Mouse (Mus musculus): ENCODE measurements at regions not wholly inside any gene's neighbourhood (a gene's known extent, or its start where the extent isn't known, plus 50 kb on each side); places are given as distances from the start of the nearest gene placed in this dataset.

- in situ Hi-C loops (cut with MboI, MseI): loop anchor here (5.0 kb wide), 1 partner anchor 47 kb away; no protein-coding TSS in a partner anchor
These were observed 176.3 kb upstream of the Itga4 start for GRCm38 (mm10) chr2:79078836-79079394.

DNA sequence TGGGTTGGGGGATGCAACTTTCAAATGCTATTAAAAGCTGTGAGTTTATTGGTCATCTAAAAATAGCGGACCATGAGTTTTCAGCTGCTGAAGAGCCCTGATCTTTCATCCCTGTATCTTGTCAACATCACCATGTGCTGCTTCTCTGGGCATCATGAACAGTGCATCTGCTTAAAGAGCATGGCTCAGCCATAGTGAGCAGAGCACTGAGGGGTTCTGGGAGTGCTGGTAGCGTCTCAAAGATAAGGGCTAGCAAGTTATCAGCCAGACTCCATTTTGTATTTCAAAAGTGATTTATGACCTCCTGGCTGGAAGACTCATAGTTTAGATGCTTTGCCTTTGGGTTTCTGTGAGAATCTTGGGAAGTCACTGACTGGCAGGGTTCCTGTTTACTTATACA lies 173.5 kb upstream of the Itga4 start:
- in situ Hi-C loops (cut with MboI, MseI): no loop called here

DNA sequence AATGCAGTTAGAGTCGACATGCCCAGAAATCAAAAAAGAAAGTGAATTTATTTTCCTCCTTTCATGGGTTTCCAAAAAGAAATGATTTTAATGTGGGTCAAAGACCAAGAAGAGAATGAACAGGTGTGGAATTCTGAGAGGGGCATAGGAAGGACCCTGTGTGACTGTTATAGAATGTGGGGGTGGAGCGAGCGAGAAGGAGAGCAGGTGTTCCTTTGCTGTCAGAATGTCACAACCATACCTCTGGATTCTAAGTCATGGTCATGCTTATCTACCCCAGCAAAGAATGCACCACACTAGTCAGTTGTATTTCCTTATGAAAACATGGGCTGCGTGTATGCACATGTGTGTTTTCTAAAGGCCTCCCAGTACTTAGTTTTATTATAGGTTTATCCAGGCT lies 168.9 kb upstream of the Itga4 start:
- in situ Hi-C loops (cut with MboI, MseI): no loop called here

GRCm38 (mm10) chr2:79086857-79087578 lies 168.2 kb upstream of the Itga4 start:
- in situ Hi-C loops (cut with MboI, MseI): no loop called here

GRCm38 (mm10) chr2:79087600-79088205 lies 167.5 kb upstream of the Itga4 start:
- in situ Hi-C loops (cut with MboI, MseI): no loop called here

DNA sequence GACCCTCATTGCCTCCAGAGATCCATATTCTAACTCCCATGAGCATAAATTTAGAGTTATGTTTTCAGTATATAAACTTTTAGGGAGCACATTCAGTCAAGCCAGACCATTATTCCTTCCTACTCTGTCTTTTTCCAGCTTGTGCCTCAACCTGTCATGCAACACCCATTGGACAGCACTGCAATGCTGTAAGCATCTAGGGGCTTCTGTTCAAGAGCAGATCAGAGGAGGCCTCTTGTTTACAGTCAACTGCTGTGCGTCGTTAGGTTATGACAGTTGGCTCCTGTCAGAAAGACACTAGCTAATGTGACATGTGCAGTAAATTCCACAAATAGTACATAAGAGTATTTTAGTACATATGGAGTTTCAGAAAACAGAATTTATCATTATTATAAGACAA lies 165.0 kb upstream of the Itga4 start:
- in situ Hi-C loops (cut with MboI, MseI): no loop called here

DNA sequence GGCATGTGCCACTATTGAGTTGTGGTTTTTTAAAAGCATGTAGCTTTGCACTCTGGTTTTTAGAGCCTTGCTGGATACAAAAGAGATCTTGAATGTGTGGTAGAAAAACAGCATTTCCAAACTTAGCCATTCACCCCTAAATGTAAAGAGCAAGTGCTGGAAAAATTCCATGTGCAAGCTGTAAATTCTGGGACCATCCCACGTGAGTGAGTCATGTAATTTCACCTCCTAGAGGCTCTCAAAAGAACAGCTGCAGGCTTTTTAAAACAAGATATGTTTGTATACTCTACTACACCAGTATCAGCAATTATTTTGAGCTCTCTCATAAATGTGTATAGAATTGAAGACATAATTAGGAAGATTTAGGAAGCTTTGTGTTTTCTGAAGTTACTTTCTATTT lies 160.9 kb upstream of the Itga4 start:
- in situ Hi-C loops (cut with MboI, MseI): no loop called here

- in situ Hi-C loops (cut with MboI, MseI): no loop called here
These were observed 158.5 kb upstream of the Itga4 start for GRCm38 (mm10) chr2:79096532-79097251.

GRCm38 (mm10) chr2:79099601-79100000 lies 155.6 kb upstream of the Itga4 start:
- in situ Hi-C loops (cut with MboI, MseI): no loop called here

DNA sequence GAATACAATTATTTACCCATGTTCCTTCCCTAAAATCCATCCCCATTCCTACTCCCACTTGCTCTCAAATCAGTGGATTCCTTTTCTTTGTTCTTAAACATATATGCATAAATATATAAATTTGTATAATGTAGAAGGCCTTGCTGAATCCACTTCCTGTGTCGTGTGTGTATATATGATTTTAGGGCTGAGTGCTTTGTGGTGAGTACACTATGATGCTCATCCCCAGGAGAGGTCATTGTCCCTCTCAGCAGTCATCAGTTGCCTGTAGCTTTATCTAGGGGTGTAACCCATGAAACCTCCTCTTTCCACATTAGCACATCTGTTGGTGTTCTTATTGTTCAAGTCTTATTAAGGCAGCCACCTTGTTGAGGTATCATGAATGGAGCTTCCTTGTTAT lies 143.6 kb upstream of the Itga4 start:
- in situ Hi-C loops (cut with MboI, MseI): loop anchor here (10.0 kb wide), 1 partner anchor 147 kb away; no protein-coding TSS in a partner anchor

DNA sequence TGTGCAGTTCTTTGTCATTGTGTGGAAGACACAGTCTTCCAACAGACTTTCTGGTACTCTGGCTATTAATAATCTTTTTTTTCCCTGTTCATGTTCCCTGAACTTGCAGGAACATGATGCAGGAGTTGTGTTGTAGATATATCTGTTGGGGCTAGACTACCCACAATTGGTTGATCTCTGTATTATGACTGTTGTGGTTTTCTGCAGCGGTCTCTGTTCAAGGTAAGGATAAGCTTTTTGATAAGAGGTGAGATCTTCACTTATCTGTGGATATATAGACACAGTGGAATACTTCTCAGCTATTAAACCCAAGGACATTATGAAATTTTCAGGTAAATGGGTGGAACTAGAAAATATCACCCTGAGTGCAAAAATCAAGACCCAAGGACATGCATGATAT lies 143.2 kb upstream of the Itga4 start:
- in situ Hi-C loops (cut with MboI, MseI): loop anchor here (10.0 kb wide), 1 partner anchor 147 kb away; no protein-coding TSS in a partner anchor

- in situ Hi-C loops (cut with MboI, MseI): loop anchor here (5.0 kb wide), 1 partner anchor 127 kb away; no protein-coding TSS in a partner anchor
These were observed 134.4 kb upstream of the Itga4 start for GRCm38 (mm10) chr2:79120610-79121345.

- in situ Hi-C loops (cut with MboI, MseI): loop anchor here (5.0 kb wide), 1 partner anchor 125 kb away; no protein-coding TSS in a partner anchor
These were observed 132.7 kb upstream of the Itga4 start for GRCm38 (mm10) chr2:79122530-79122929.

GRCm38 (mm10) chr2:79124272-79124976 lies 130.8 kb upstream of the Itga4 start:
- in situ Hi-C loops (cut with MboI, MseI): loop anchor here (5.0 kb wide), 1 partner anchor 123 kb away; no protein-coding TSS in a partner anchor

DNA sequence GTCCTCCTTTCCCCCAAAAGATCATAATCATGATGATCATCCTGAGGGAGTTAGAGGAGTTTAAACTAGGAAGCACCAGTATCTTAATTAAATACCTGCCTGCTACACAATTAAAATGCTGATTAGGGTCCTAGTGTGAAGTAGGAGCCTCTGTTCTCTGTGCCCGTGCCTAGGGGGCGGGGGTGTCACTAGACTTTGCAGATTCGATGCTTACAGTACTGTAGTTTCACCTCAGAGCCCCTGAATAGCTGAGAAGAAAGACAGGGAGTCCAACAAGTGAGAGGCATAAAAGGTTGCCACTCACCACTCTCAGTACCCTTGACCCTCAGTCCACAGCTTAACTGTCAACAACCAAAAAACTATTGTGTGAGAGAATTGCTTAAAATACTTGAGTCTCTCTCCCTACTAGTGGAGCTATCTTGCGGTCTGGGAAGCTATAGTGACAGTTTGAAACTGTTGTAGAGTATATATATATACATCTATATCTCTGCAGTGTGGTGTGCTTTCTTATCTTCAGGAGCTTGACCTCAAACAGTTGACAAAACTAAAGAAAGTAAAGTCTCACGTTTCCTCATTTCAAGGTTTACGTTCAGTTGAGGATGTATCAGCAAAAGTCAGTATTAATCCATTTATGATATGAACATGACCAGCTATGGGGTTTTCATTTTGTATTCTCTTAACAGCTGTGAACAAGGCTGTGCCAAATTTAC lies 128.9 kb upstream of the Itga4 start:
- in situ Hi-C loops (cut with MboI, MseI): no loop called here

GRCm38 (mm10) chr2:79126996-79127741 lies 128.1 kb upstream of the Itga4 start:
- in situ Hi-C loops (cut with MboI, MseI): no loop called here

DNA sequence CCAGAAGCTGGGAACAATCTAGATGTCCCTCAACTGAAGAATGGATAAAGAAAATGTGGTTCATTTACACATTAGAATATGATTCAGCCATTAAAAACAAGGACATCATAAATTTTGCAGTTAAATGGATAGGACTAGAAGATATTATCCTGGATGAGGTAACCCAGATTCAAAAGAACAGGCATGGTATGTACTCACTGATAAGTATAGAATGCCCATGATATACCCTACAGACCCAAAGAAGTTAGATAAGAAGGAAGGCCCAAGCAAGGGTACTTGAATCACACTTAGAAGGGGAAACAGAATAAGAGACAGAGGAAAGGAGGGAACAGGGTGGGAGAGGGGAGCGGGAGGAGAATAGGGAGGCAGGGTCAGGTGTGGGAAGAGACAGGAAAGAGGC lies 127.4 kb upstream of the Itga4 start:
- in situ Hi-C loops (cut with MboI, MseI): no loop called here

GRCm38 (mm10) chr2:79130660-79131059 lies 124.6 kb upstream of the Itga4 start:
- in situ Hi-C loops (cut with MboI, MseI): loop anchor here (10.0 kb wide), 1 partner anchor 1186 kb away; the partner anchor contains the start of gene Cwc22

GRCm38 (mm10) chr2:79131235-79131634 lies 124.0 kb upstream of the Itga4 start:
- in situ Hi-C loops (cut with MboI, MseI): loop anchor here (10.0 kb wide), 1 partner anchor 1186 kb away; the partner anchor contains the start of gene Cwc22

Measured in regulatory T cell (primary cell).